Mouse (Mus musculus): ENCODE measurements around the gene Git1. TPM values are rescaled to one million over a fixed set of nuclear protein-coding genes. Genes with fewer than 3 reads are reported as not detected.

The Git1 gene
- polyA plus RNA-seq, 1 experiment = 56.7 TPM

- no peaks in the 10 kb centered on the region for H3K27me3 ChIP-seq (ENCODE audit: control insufficient read depth, insufficient read depth, insufficient read length)
- no peak overlapping the region for H3K4me3 ChIP-seq (ENCODE audit: insufficient read depth, poor library complexity, severe bottlenecking)
- H3K79me3 ChIP-seq (ENCODE audit: low read depth) = peaks cover 2% of the 10 kb centered on the region
- no peak overlapping the region for H3ac ChIP-seq (ENCODE audit: control insufficient read depth, insufficient read length, low read depth)
- H3K36me3 ChIP-seq (ENCODE audit: control insufficient read depth, insufficient read depth) = peaks cover 62% of the 10 kb centered on the region
- H3K79me2 ChIP-seq (ENCODE audit: control insufficient read depth, insufficient read depth) = no peaks in the 10 kb centered on the region
- TF ChIP-seq CTCF (IDR thresholded peaks at IDR 0.05; ENCODE audit: control insufficient read depth, insufficient read depth, insufficient read length) = peak; percentile 70
- TF ChIP-seq FOSL1 (IDR thresholded peaks at IDR 0.05; ENCODE audit: insufficient read depth, low read length, poor library complexity, severe bottlenecking) = no peak
- peak; percentile 70 for TF ChIP-seq USF1 (IDR thresholded peaks at IDR 0.05; ENCODE audit: low read depth)
- TF ChIP-seq MAX (IDR thresholded peaks at IDR 0.05) = peak; percentile 91
- TF ChIP-seq MYOG (IDR thresholded peaks at IDR 0.05; ENCODE audit: control insufficient read depth, extremely low read depth, insufficient read length) = no peak
These were observed 15.0 kb downstream of the Git1 start for GRCm38 (mm10) chr11:77508068-77509021.

DNA sequence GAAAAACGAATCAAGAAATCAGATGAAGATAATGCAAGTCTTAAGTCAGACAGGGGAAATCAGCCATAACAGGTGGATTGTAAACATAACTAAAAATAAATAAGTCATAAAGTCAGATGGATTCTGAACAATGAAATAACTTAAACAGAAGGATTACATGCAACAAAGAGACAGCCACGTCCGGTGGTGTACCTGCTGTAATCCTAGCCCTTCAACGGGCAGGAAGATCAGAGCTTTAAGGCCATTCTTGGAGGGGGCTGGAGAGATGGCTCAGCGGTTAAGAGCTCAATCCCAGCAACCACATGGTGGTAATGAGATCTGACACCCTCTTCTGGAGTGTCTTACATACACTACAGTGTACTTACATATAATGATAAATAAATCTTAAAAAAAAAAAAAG, 18.0 kb downstream of the Git1 start:
- Histone ChIP-seq H3K36me3 (ENCODE audit: control insufficient read depth, insufficient read depth) (peaks cover 35% of the 10 kb centered on the region), H3ac (ENCODE audit: control insufficient read depth, insufficient read length, low read depth) (no peak overlapping the region), H3K79me3 (ENCODE audit: low read depth) (no peaks in the 10 kb centered on the region), H3K27me3 (ENCODE audit: control insufficient read depth, insufficient read depth, insufficient read length) (no peaks in the 10 kb centered on the region), H3K4me3 (ENCODE audit: insufficient read depth, poor library complexity, severe bottlenecking) (no peak overlapping the region), H3K79me2 (ENCODE audit: control insufficient read depth, insufficient read depth) (no peaks in the 10 kb centered on the region)
- TF ChIP-seq CTCF (IDR thresholded peaks at IDR 0.05; ENCODE audit: control insufficient read depth, insufficient read depth, insufficient read length) (no peak), MYOD1 (IDR thresholded peaks at IDR 0.05; ENCODE audit: control insufficient read depth, insufficient read length, low read depth) (no peak), MAX (IDR thresholded peaks at IDR 0.05) (no peak), MYOG (IDR thresholded peaks at IDR 0.05; ENCODE audit: control insufficient read depth, extremely low read depth, insufficient read length) (no peak), USF1 (IDR thresholded peaks at IDR 0.05; ENCODE audit: low read depth) (no peak), FOSL1 (IDR thresholded peaks at IDR 0.05; ENCODE audit: insufficient read depth, low read length, poor library complexity, severe bottlenecking) (no peak), CEBPB (IDR thresholded peaks at IDR 0.05; ENCODE audit: low read depth) (no peak)

GRCm38 (mm10) chr11:77512891-77513810, 19.8 kb downstream of the Git1 start:
- peaks cover 22% of the 10 kb centered on the region for H3K36me3 ChIP-seq (ENCODE audit: control insufficient read depth, insufficient read depth)
- H3K27me3 ChIP-seq (ENCODE audit: control insufficient read depth, insufficient read depth, insufficient read length) = no peaks in the 10 kb centered on the region
- H3K79me2 ChIP-seq (ENCODE audit: control insufficient read depth, insufficient read depth) = no peaks in the 10 kb centered on the region
- peak overlapping the region; percentile 71 for H3ac ChIP-seq (ENCODE audit: control insufficient read depth, insufficient read length, low read depth)
- no peak for TF ChIP-seq MYOD1 (IDR thresholded peaks at IDR 0.05; ENCODE audit: control insufficient read depth, insufficient read length, low read depth)
- no peak for TF ChIP-seq USF1 (IDR thresholded peaks at IDR 0.05; ENCODE audit: low read depth)
- no peak for TF ChIP-seq CEBPB (IDR thresholded peaks at IDR 0.05; ENCODE audit: low read depth)
- no peak for TF ChIP-seq CTCF (IDR thresholded peaks at IDR 0.05; ENCODE audit: control insufficient read depth, insufficient read depth, insufficient read length)
- TF ChIP-seq MYOG (IDR thresholded peaks at IDR 0.05; ENCODE audit: control insufficient read depth, extremely low read depth, insufficient read length) = no peak
- no peak for TF ChIP-seq MAX (IDR thresholded peaks at IDR 0.05)
- no peak for TF ChIP-seq FOSL1 (IDR thresholded peaks at IDR 0.05; ENCODE audit: insufficient read depth, low read length, poor library complexity, severe bottlenecking)
- peak overlapping the region; percentile 56 for H3K4me3 ChIP-seq (ENCODE audit: insufficient read depth, poor library complexity, severe bottlenecking)
- H3K79me3 ChIP-seq (ENCODE audit: low read depth) = no peaks in the 10 kb centered on the region

- Histone ChIP-seq H3K79me3 (ENCODE audit: low read depth) (no peaks in the 10 kb centered on the region), H3ac (ENCODE audit: control insufficient read depth, insufficient read length, low read depth) (peak overlapping the region; percentile 33), H3K27me3 (ENCODE audit: control insufficient read depth, insufficient read depth, insufficient read length) (no peaks in the 10 kb centered on the region), H3K36me3 (ENCODE audit: control insufficient read depth, insufficient read depth) (peaks cover 15% of the 10 kb centered on the region), H3K4me3 (ENCODE audit: insufficient read depth, poor library complexity, severe bottlenecking) (peak overlapping the region; percentile 15), H3K79me2 (ENCODE audit: control insufficient read depth, insufficient read depth) (no peaks in the 10 kb centered on the region)
- TF ChIP-seq FOSL1 (IDR thresholded peaks at IDR 0.05; ENCODE audit: insufficient read depth, low read length, poor library complexity, severe bottlenecking) = no peak
- no peak for TF ChIP-seq USF1 (IDR thresholded peaks at IDR 0.05; ENCODE audit: low read depth)
These were observed 20.4 kb downstream of the Git1 start for GRCm38 (mm10) chr11:77513811-77514170.

DNA sequence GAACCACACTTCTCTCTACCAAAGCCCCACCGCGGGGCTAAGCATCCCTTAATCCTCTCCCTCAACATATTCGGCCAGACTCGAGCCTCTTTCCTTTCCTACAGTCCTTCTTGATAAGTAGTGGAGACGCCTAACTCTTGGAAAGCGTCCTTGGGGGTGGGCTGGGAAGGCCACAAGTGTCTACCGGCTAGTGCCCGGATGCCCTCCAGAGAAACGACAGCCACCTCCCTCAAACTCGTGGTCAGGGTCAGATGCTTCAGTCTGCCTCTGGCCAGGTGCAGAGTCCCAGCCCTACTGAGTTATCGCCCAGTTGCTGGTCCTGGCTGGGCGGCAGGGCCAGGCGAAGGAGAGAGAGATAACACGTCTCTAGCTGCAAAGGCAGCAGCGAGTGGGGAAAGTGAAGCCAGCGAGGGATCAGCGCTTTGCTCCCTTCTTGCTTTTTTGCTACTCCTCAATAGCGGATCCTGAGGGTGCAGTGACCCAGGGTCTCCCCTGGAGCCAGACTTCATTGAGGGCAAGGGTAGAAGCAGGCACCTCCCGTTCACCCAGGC, 21.0 kb downstream of the Git1 start:
- Histone ChIP-seq H3K4me3 (ENCODE audit: insufficient read depth, poor library complexity, severe bottlenecking) (no peak overlapping the region), H3ac (ENCODE audit: control insufficient read depth, insufficient read length, low read depth) (peak overlapping the region; percentile 44), H3K27me3 (ENCODE audit: control insufficient read depth, insufficient read depth, insufficient read length) (no peaks in the 10 kb centered on the region), H3K79me3 (ENCODE audit: low read depth) (no peaks in the 10 kb centered on the region), H3K36me3 (ENCODE audit: control insufficient read depth, insufficient read depth) (peaks cover 10% of the 10 kb centered on the region), H3K79me2 (ENCODE audit: control insufficient read depth, insufficient read depth) (no peaks in the 10 kb centered on the region)
- TF ChIP-seq MYOG (IDR thresholded peaks at IDR 0.05; ENCODE audit: control insufficient read depth, extremely low read depth, insufficient read length) = no peak
- no peak for TF ChIP-seq USF1 (IDR thresholded peaks at IDR 0.05; ENCODE audit: low read depth)
- no peak for TF ChIP-seq CEBPB (IDR thresholded peaks at IDR 0.05; ENCODE audit: low read depth)
- no peak for TF ChIP-seq MAX (IDR thresholded peaks at IDR 0.05)
- no peak for TF ChIP-seq MYOD1 (IDR thresholded peaks at IDR 0.05; ENCODE audit: control insufficient read depth, insufficient read length, low read depth)
- TF ChIP-seq FOSL1 (IDR thresholded peaks at IDR 0.05; ENCODE audit: insufficient read depth, low read length, poor library complexity, severe bottlenecking) = no peak
- TF ChIP-seq CTCF (IDR thresholded peaks at IDR 0.05; ENCODE audit: control insufficient read depth, insufficient read depth, insufficient read length) = no peak
